Mouse (Mus musculus): ENCODE measurements around the gene Ninj1. TPM values are rescaled to one million over a fixed set of nuclear protein-coding genes. Genes with fewer than 3 reads are reported as not detected.

Gene Ninj1
- polyA plus RNA-seq, 1 experiment: 78.6 TPM

DNA sequence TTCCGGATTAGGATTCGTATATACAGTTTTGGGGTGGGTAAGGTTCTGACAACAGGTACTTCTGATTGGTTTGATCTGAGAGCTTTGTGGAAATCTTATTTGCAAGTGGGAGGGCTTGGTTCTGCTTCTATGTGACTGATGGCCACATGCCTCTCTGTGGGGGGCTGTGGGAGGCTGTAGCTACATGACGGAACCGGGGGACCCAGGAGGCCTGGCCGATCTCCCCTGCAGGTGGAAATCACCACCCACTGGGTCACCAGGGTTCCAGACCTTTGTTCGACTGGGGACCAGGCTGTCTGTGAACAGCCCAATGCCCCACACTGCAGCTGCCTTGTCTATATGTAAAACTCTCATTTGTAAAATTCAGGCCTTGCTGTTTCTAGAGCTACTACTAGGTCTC, 37.4 kb downstream of the Ninj1 start:
- H3K36me3 ChIP-seq (ENCODE audit: control insufficient read depth, insufficient read depth): no peaks in the 10 kb centered on the region
- H3K4me3 ChIP-seq (ENCODE audit: insufficient read depth, poor library complexity, severe bottlenecking): no peak overlapping the region
- no peak for TF ChIP-seq MAX (IDR thresholded peaks at IDR 0.05)
- no peak for TF ChIP-seq MYOD1 (IDR thresholded peaks at IDR 0.05; ENCODE audit: control insufficient read depth, insufficient read length, low read depth)
- TF ChIP-seq USF1 (IDR thresholded peaks at IDR 0.05; ENCODE audit: low read depth): no peak
- TF ChIP-seq MYOG (IDR thresholded peaks at IDR 0.05; ENCODE audit: control insufficient read depth, extremely low read depth, insufficient read length): no peak
- H3K27me3 ChIP-seq (ENCODE audit: control insufficient read depth, insufficient read depth, insufficient read length): no peaks in the 10 kb centered on the region
- no peak overlapping the region for H3ac ChIP-seq (ENCODE audit: control insufficient read depth, insufficient read length, low read depth)
- H3K79me3 ChIP-seq (ENCODE audit: low read depth): no peaks in the 10 kb centered on the region
- no peaks in the 10 kb centered on the region for H3K79me2 ChIP-seq (ENCODE audit: control insufficient read depth, insufficient read depth)

DNA sequence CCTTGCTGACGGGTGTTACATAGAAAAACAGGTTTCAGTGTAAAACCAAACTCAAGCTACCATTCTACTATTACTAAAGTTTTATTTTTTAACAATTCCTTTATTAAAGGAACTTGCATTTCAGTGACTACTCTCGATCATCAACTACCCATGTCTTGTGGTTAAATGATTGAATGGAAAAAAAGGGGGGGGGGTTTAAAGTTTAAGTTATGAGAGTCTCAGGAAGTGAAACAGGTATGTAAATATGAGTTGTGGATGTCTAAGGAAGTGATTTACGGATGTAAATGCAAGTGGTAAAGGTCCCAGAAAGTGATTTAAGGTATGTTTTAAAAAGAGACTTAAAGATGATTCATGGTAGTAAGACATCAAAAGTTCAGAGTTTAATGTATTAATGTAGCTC, 37.9 kb downstream of the Ninj1 start:
- no peaks in the 10 kb centered on the region for H3K27me3 ChIP-seq (ENCODE audit: control insufficient read depth, insufficient read depth, insufficient read length)
- H3K4me3 ChIP-seq (ENCODE audit: insufficient read depth, poor library complexity, severe bottlenecking): no peak overlapping the region
- no peaks in the 10 kb centered on the region for H3K79me2 ChIP-seq (ENCODE audit: control insufficient read depth, insufficient read depth)
- no peaks in the 10 kb centered on the region for H3K79me3 ChIP-seq (ENCODE audit: low read depth)
- no peak overlapping the region for H3ac ChIP-seq (ENCODE audit: control insufficient read depth, insufficient read length, low read depth)
- TF ChIP-seq CTCF (IDR thresholded peaks at IDR 0.05; ENCODE audit: control insufficient read depth, insufficient read depth, insufficient read length) (no peak), USF1 (IDR thresholded peaks at IDR 0.05; ENCODE audit: low read depth) (no peak), MAX (IDR thresholded peaks at IDR 0.05) (no peak), CEBPB (IDR thresholded peaks at IDR 0.05; ENCODE audit: low read depth) (no peak), MYOG (IDR thresholded peaks at IDR 0.05; ENCODE audit: control insufficient read depth, extremely low read depth, insufficient read length) (no peak), MYOD1 (IDR thresholded peaks at IDR 0.05; ENCODE audit: control insufficient read depth, insufficient read length, low read depth) (no peak), FOSL1 (IDR thresholded peaks at IDR 0.05; ENCODE audit: insufficient read depth, low read length, poor library complexity, severe bottlenecking) (no peak)
- H3K36me3 ChIP-seq (ENCODE audit: control insufficient read depth, insufficient read depth): no peaks in the 10 kb centered on the region

DNA sequence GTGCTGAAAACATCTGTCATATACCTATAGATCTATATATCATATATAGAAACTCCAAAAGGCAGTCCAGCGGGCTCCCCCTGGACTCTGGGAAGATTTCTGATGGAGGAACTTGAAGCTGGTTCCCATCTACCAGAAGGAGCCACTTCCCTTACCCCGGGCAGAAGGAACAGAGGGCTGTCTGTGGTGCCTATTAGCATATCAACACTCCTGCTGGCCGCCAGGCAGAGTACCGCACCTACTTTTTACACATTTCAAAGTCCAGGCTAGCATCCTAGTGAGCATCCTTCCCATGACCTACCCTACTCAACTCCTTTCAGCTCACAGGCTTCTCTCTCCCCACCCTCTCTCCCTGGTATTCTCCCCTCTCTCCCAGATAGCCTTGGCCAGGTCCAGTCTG, 38.3 kb downstream of the Ninj1 start:
- no peaks in the 10 kb centered on the region for H3K79me2 ChIP-seq (ENCODE audit: control insufficient read depth, insufficient read depth)
- H3K79me3 ChIP-seq (ENCODE audit: low read depth): no peaks in the 10 kb centered on the region
- H3K36me3 ChIP-seq (ENCODE audit: control insufficient read depth, insufficient read depth): no peaks in the 10 kb centered on the region
- H3K4me3 ChIP-seq (ENCODE audit: insufficient read depth, poor library complexity, severe bottlenecking): no peak overlapping the region
- no peaks in the 10 kb centered on the region for H3K27me3 ChIP-seq (ENCODE audit: control insufficient read depth, insufficient read depth, insufficient read length)
- no peak overlapping the region for H3ac ChIP-seq (ENCODE audit: control insufficient read depth, insufficient read length, low read depth)
- no peak for TF ChIP-seq MYOD1 (IDR thresholded peaks at IDR 0.05; ENCODE audit: control insufficient read depth, insufficient read length, low read depth)
- TF ChIP-seq CTCF (IDR thresholded peaks at IDR 0.05; ENCODE audit: control insufficient read depth, insufficient read depth, insufficient read length): no peak
- no peak for TF ChIP-seq MYOG (IDR thresholded peaks at IDR 0.05; ENCODE audit: control insufficient read depth, extremely low read depth, insufficient read length)
- no peak for TF ChIP-seq FOSL1 (IDR thresholded peaks at IDR 0.05; ENCODE audit: insufficient read depth, low read length, poor library complexity, severe bottlenecking)
- no peak for TF ChIP-seq USF1 (IDR thresholded peaks at IDR 0.05; ENCODE audit: low read depth)
- TF ChIP-seq MAX (IDR thresholded peaks at IDR 0.05): no peak

DNA sequence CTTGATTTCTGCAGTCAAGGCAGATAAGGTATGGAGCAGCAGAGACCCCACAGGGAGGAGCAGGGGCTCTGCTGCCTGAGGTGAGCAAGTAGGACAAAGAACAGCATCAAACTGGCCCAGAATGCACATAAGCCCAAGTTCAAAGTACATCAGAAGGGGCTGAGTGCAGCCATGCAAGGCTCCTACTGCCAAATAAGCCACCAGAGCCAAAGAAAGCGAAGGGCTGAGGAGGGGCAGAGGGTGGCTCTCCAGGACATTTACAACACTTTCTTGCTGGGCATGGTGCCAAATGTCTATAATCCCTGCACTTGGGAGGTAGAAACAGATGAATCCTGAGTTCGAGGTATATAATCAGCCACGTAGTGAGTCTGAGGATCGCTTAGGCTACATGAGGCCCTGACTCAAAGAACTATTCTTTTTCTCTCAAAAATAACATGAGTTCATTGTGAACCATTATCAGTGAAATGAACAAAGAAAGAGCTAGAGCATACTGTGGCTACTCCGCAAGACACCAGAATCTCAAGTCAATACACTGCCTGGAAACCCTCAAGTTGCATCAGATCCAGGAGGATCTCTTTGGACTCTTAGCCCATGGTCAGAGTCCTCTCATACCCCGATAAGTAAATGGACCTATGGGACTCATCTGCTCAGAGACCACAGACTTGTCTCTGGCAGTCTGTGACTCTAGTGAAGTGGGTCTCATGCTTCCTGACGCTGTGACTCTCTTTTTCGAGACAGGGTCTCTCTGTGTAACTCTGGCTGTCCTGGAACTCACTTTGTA, 46.7 kb downstream of the Ninj1 start:
- no peaks in the 10 kb centered on the region for H3K27me3 ChIP-seq (ENCODE audit: control insufficient read depth, insufficient read depth, insufficient read length)
- H3K79me3 ChIP-seq (ENCODE audit: low read depth): no peaks in the 10 kb centered on the region
- H3K4me3 ChIP-seq (ENCODE audit: insufficient read depth, poor library complexity, severe bottlenecking): no peak overlapping the region
- H3K79me2 ChIP-seq (ENCODE audit: control insufficient read depth, insufficient read depth): no peaks in the 10 kb centered on the region
- no peaks in the 10 kb centered on the region for H3K36me3 ChIP-seq (ENCODE audit: control insufficient read depth, insufficient read depth)
- TF ChIP-seq CTCF (IDR thresholded peaks at IDR 0.05; ENCODE audit: control insufficient read depth, insufficient read depth, insufficient read length) (no peak), CEBPB (IDR thresholded peaks at IDR 0.05; ENCODE audit: low read depth) (no peak), MYOD1 (IDR thresholded peaks at IDR 0.05; ENCODE audit: control insufficient read depth, insufficient read length, low read depth) (no peak), MAX (IDR thresholded peaks at IDR 0.05) (no peak), USF1 (IDR thresholded peaks at IDR 0.05; ENCODE audit: low read depth) (no peak), FOSL1 (IDR thresholded peaks at IDR 0.05; ENCODE audit: insufficient read depth, low read length, poor library complexity, severe bottlenecking) (no peak), MYOG (IDR thresholded peaks at IDR 0.05; ENCODE audit: control insufficient read depth, extremely low read depth, insufficient read length) (no peak)
- H3ac ChIP-seq (ENCODE audit: control insufficient read depth, insufficient read length, low read depth): no peak overlapping the region

DNA sequence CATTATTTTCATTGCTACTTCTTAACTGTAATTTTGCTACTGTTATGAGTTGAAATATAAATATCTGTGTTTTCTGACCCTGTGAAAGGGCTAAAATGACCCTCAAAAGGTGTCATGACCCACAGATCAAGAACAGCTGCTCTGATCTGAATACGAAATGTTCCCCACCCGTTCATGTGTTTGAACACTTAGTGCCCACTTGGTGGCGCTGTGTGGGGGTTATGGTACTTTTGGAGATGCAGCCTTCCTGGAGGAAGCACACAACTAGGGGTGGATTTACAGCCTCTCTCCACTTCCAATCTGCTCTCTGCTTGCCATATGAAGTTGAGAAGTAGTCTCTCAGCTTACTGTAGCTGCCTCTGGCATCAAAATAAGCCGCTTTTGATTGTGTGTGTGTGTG, 47.4 kb downstream of the Ninj1 start:
- H3ac ChIP-seq (ENCODE audit: control insufficient read depth, insufficient read length, low read depth): no peak overlapping the region
- no peaks in the 10 kb centered on the region for H3K36me3 ChIP-seq (ENCODE audit: control insufficient read depth, insufficient read depth)
- no peak for TF ChIP-seq MYOD1 (IDR thresholded peaks at IDR 0.05; ENCODE audit: control insufficient read depth, insufficient read length, low read depth)
- no peak for TF ChIP-seq CTCF (IDR thresholded peaks at IDR 0.05; ENCODE audit: control insufficient read depth, insufficient read depth, insufficient read length)
- TF ChIP-seq FOSL1 (IDR thresholded peaks at IDR 0.05; ENCODE audit: insufficient read depth, low read length, poor library complexity, severe bottlenecking): no peak
- TF ChIP-seq USF1 (IDR thresholded peaks at IDR 0.05; ENCODE audit: low read depth): no peak
- no peak for TF ChIP-seq MYOG (IDR thresholded peaks at IDR 0.05; ENCODE audit: control insufficient read depth, extremely low read depth, insufficient read length)
- no peak for TF ChIP-seq MAX (IDR thresholded peaks at IDR 0.05)
- TF ChIP-seq CEBPB (IDR thresholded peaks at IDR 0.05; ENCODE audit: low read depth): no peak
- H3K79me2 ChIP-seq (ENCODE audit: control insufficient read depth, insufficient read depth): no peaks in the 10 kb centered on the region
- no peaks in the 10 kb centered on the region for H3K79me3 ChIP-seq (ENCODE audit: low read depth)
- H3K4me3 ChIP-seq (ENCODE audit: insufficient read depth, poor library complexity, severe bottlenecking): no peak overlapping the region
- H3K27me3 ChIP-seq (ENCODE audit: control insufficient read depth, insufficient read depth, insufficient read length): no peaks in the 10 kb centered on the region

DNA sequence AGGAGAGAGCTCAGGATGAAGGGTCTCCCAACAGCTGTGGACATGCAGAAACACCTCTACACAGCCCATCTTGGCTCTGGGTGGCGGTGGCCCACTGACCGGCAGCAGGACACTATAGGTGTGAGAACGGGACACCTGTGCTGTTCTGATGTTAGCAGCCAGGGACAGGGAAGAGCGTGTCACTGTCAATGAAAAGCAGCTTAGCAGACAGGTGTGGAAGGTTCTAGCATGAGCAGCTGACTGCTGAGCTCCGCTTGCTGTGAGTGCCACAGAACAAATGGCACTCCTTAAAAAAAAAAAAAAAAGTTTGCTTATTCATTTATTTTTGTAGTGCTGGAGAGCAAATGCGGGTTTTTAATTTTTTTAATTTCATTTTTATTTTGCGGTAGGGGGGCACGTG, 50.3 kb downstream of the Ninj1 start:
- H3K79me2 ChIP-seq (ENCODE audit: control insufficient read depth, insufficient read depth): no peaks in the 10 kb centered on the region
- H3K79me3 ChIP-seq (ENCODE audit: low read depth): no peaks in the 10 kb centered on the region
- H3K36me3 ChIP-seq (ENCODE audit: control insufficient read depth, insufficient read depth): no peaks in the 10 kb centered on the region
- H3K27me3 ChIP-seq (ENCODE audit: control insufficient read depth, insufficient read depth, insufficient read length): no peaks in the 10 kb centered on the region
- H3ac ChIP-seq (ENCODE audit: control insufficient read depth, insufficient read length, low read depth): no peak overlapping the region
- H3K4me3 ChIP-seq (ENCODE audit: insufficient read depth, poor library complexity, severe bottlenecking): no peak overlapping the region
- TF ChIP-seq FOSL1 (IDR thresholded peaks at IDR 0.05; ENCODE audit: insufficient read depth, low read length, poor library complexity, severe bottlenecking): no peak
- TF ChIP-seq MAX (IDR thresholded peaks at IDR 0.05): no peak
- TF ChIP-seq MYOG (IDR thresholded peaks at IDR 0.05; ENCODE audit: control insufficient read depth, extremely low read depth, insufficient read length): no peak
- no peak for TF ChIP-seq CEBPB (IDR thresholded peaks at IDR 0.05; ENCODE audit: low read depth)
- TF ChIP-seq CTCF (IDR thresholded peaks at IDR 0.05; ENCODE audit: control insufficient read depth, insufficient read depth, insufficient read length): no peak
- TF ChIP-seq MYOD1 (IDR thresholded peaks at IDR 0.05; ENCODE audit: control insufficient read depth, insufficient read length, low read depth): no peak
- no peak for TF ChIP-seq USF1 (IDR thresholded peaks at IDR 0.05; ENCODE audit: low read depth)

Data from C2C12 (cell line).